Mouse (Mus musculus): ENCODE measurements around the gene Nap1l1.

The Nap1l1 gene

GRCm38 (mm10) chr10:111516172-111516588 is 43.2 kb downstream of the Nap1l1 start:
- no peak for DNase-seq

- DNase-seq, result no peak
These were observed 43.9 kb downstream of the Nap1l1 start for GRCm38 (mm10) chr10:111516804-111517436.

- DNase-seq, result no peak
These were observed 45.3 kb downstream of the Nap1l1 start for GRCm38 (mm10) chr10:111518350-111518749.

GRCm38 (mm10) chr10:111519620-111520370 is 46.8 kb downstream of the Nap1l1 start:
- DNase-seq, result no peak

GRCm38 (mm10) chr10:111520621-111521020 is 47.6 kb downstream of the Nap1l1 start:
- DNase-seq, result no peak

- DNase-seq, result no peak
These were observed 48.6 kb downstream of the Nap1l1 start for GRCm38 (mm10) chr10:111521636-111522035.

- DNase-seq, result no peak
These were observed 49.2 kb downstream of the Nap1l1 start for GRCm38 (mm10) chr10:111522230-111522629.

GRCm38 (mm10) chr10:111523894-111524293 is 50.9 kb downstream of the Nap1l1 start:
- DNase-seq, result no peak

- DNase-seq, result no peak
These were observed 54.0 kb downstream of the Nap1l1 start for GRCm38 (mm10) chr10:111527057-111527456.

GRCm38 (mm10) chr10:111527613-111528012 is 54.6 kb downstream of the Nap1l1 start:
- DNase-seq, result no peak

- no peak for DNase-seq
These were observed 55.3 kb downstream of the Nap1l1 start for GRCm38 (mm10) chr10:111528283-111528682.

GRCm38 (mm10) chr10:111530398-111530797 is 57.4 kb downstream of the Nap1l1 start:
- DNase-seq, result no peak

GRCm38 (mm10) chr10:111534691-111535090 is 61.7 kb downstream of the Nap1l1 start:
- DNase-seq, result no peak

GRCm38 (mm10) chr10:111537410-111537809 is 64.4 kb downstream of the Nap1l1 start:
- no peak for DNase-seq

GRCm38 (mm10) chr10:111539724-111540324 is 66.8 kb downstream of the Nap1l1 start:
- peak; percentile 67 for DNase-seq

- DNase-seq, result no peak
These were observed 67.7 kb downstream of the Nap1l1 start for GRCm38 (mm10) chr10:111540678-111541077.

- DNase-seq, result peak; percentile 16
These were observed 70.1 kb downstream of the Nap1l1 start for GRCm38 (mm10) chr10:111543106-111543505.

- DNase-seq, result no peak
These were observed 70.8 kb downstream of the Nap1l1 start for GRCm38 (mm10) chr10:111543781-111544260.

GRCm38 (mm10) chr10:111544311-111544710 is 71.3 kb downstream of the Nap1l1 start:
- no peak for DNase-seq

- DNase-seq, result no peak
These were observed 72.6 kb downstream of the Nap1l1 start for GRCm38 (mm10) chr10:111545648-111546047.

Data from right cerebral cortex, postnatal 25 days (tissue).